Mouse (Mus musculus): ENCODE measurements at regions not wholly inside any gene's neighbourhood (a gene's known extent, or its start where the extent isn't known, plus 50 kb on each side); places are given as distances from the start of the nearest gene placed in this dataset.
"Not testable (repeated sequence)": the region's sequence is repeated elsewhere in the genome, so short reads cannot be mapped to it uniquely, and the experiment has no call there.

GRCm38 (mm10) chr5:81988069-81988468 is 968.1 kb downstream of the Adgrl3 start:
- Histone ChIP-seq H3K4me3 (ENCODE audit: low read length) (no peak overlapping the region), H3K4me1 (ENCODE audit: control insufficient read depth, insufficient read depth, low read length) (no peaks in the 10 kb centered on the region; the same call in 1 of the 2 replicates), H3K4me2 (ENCODE audit: low read depth, low read length) (no peak overlapping the region), H3K27ac (ENCODE audit: low read length) (no peak overlapping the region), H3K9me3 (ENCODE audit: control insufficient read depth, low read length) (no peaks in the 10 kb centered on the region), H3K36me3 (ENCODE audit: control insufficient read depth, insufficient read depth, low read length) (no peaks in the 10 kb centered on the region), H3K9ac (ENCODE audit: low read depth, low read length) (no peak overlapping the region), H3K27me3 (replicated peaks; ENCODE audit: control insufficient read depth, insufficient read depth, low read length) (no peaks in the 10 kb centered on the region)
- ATAC-seq: peak; percentile 70; the same call in 1 of the 2 replicates
- 47% methylated on average over 6 of the region's 6 CpGs for WGBS

DNA sequence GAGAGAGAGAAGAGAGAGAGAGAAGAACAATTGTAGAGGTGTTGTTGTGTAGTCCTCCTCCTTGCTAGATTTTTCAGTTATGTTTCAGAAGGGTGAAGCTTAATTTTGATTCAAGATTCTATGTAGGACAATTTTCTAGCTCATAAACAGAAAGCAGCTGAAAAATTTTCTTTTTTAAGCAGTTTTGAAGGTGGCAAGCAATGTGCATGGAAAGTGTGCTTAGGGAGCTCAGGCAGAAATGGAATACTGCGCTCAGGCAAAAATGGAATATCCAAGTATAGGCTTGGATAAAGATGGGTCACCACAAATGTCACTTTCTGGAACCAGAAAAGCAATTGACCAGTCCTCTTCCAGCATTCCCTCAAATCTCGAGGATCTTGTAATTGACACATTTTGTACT is 988.0 kb downstream of the Adgrl3 start:
- Histone ChIP-seq H3K4me3 (ENCODE audit: low read length) (no peak overlapping the region), H3K4me1 (ENCODE audit: control insufficient read depth, insufficient read depth, low read length) (no peaks in the 10 kb centered on the region), H3K27me3 (replicated peaks; ENCODE audit: control insufficient read depth, insufficient read depth, low read length) (no peaks in the 10 kb centered on the region), H3K27ac (ENCODE audit: low read length) (no peak overlapping the region), H3K9me3 (ENCODE audit: control insufficient read depth, low read length) (no peaks in the 10 kb centered on the region), H3K36me3 (ENCODE audit: control insufficient read depth, insufficient read depth, low read length) (no peaks in the 10 kb centered on the region), H3K4me2 (ENCODE audit: low read depth, low read length) (no peak overlapping the region), H3K9ac (ENCODE audit: low read depth, low read length) (no peak overlapping the region)
- ATAC-seq: no peak
- WGBS: 88% methylated on average over 2 of the region's 2 CpGs

GRCm38 (mm10) chr5:82024126-82024525 is 1004.2 kb downstream of the Adgrl3 start:
- WGBS: 53% methylated on average over 4 of the region's 4 CpGs
- Histone ChIP-seq H3K4me1 (ENCODE audit: control insufficient read depth, insufficient read depth, low read length) (no peaks in the 10 kb centered on the region), H3K27me3 (replicated peaks; ENCODE audit: control insufficient read depth, insufficient read depth, low read length) (no peaks in the 10 kb centered on the region), H3K27ac (ENCODE audit: low read length) (no peak overlapping the region), H3K4me2 (ENCODE audit: low read depth, low read length) (no peak overlapping the region), H3K9me3 (ENCODE audit: control insufficient read depth, low read length) (no peaks in the 10 kb centered on the region), H3K4me3 (ENCODE audit: low read length) (no peak overlapping the region), H3K36me3 (ENCODE audit: control insufficient read depth, insufficient read depth, low read length) (no peaks in the 10 kb centered on the region), H3K9ac (ENCODE audit: low read depth, low read length) (no peak overlapping the region)
- ATAC-seq: no peak

GRCm38 (mm10) chr5:82034776-82035175 is 1014.8 kb downstream of the Adgrl3 start:
- no peaks in the 10 kb centered on the region for H3K4me1 ChIP-seq (ENCODE audit: control insufficient read depth, insufficient read depth, low read length)
- ATAC-seq: no peak
- H3K27me3 ChIP-seq (replicated peaks; ENCODE audit: control insufficient read depth, insufficient read depth, low read length): no peaks in the 10 kb centered on the region
- no peaks in the 10 kb centered on the region for H3K36me3 ChIP-seq (ENCODE audit: control insufficient read depth, insufficient read depth, low read length)
- WGBS: 85% methylated on average over 7 of the region's 7 CpGs
- no peak overlapping the region for H3K9ac ChIP-seq (ENCODE audit: low read depth, low read length)
- H3K27ac ChIP-seq (ENCODE audit: low read length): no peak overlapping the region
- H3K4me2 ChIP-seq (ENCODE audit: low read depth, low read length): no peak overlapping the region
- H3K4me3 ChIP-seq (ENCODE audit: low read length): no peak overlapping the region
- H3K9me3 ChIP-seq (ENCODE audit: control insufficient read depth, low read length): no peaks in the 10 kb centered on the region

DNA sequence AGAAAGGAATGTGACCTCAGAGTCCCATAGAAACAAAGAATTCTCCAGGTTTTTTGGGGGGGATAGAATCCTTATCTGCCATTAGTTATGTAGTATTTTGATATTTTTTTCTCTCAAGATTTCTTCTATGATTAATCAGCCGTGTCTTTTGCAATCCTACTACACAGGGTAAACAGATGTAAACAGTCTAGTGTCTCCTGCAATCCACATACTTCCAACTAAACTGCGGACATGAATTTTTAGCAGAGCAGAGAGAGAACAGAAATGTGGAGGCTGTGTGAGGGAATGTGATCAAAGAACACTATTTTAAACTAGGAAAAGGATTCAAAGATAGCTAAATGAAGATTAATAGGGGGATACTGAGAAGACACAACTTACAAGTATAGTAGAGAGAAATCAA is 1026.2 kb downstream of the Adgrl3 start:
- Histone ChIP-seq H3K4me1 (ENCODE audit: control insufficient read depth, insufficient read depth, low read length) (no peaks in the 10 kb centered on the region), H3K4me2 (ENCODE audit: low read depth, low read length) (no peak overlapping the region), H3K27ac (ENCODE audit: low read length) (no peak overlapping the region), H3K36me3 (ENCODE audit: control insufficient read depth, insufficient read depth, low read length) (no peaks in the 10 kb centered on the region), H3K9me3 (ENCODE audit: control insufficient read depth, low read length) (no peaks in the 10 kb centered on the region), H3K4me3 (ENCODE audit: low read length) (no peak overlapping the region), H3K27me3 (replicated peaks; ENCODE audit: control insufficient read depth, insufficient read depth, low read length) (no peaks in the 10 kb centered on the region), H3K9ac (ENCODE audit: low read depth, low read length) (no peak overlapping the region)
- no peak for ATAC-seq
- 63% methylated on average over 2 of the region's 2 CpGs for WGBS

GRCm38 (mm10) chr5:82059108-82059838 is 1039.3 kb downstream of the Adgrl3 start:
- Histone ChIP-seq H3K4me3 (ENCODE audit: low read length) (no peak overlapping the region), H3K36me3 (ENCODE audit: control insufficient read depth, insufficient read depth, low read length) (no peaks in the 10 kb centered on the region), H3K9me3 (ENCODE audit: control insufficient read depth, low read length) (0 out of 2 replicates have a peak, but pooled peaks cover 3% of the 10 kb centered on the region), H3K27me3 (replicated peaks; ENCODE audit: control insufficient read depth, insufficient read depth, low read length) (no peaks in the 10 kb centered on the region), H3K27ac (ENCODE audit: low read length) (no peak overlapping the region), H3K9ac (ENCODE audit: low read depth, low read length) (no peak overlapping the region), H3K4me1 (ENCODE audit: control insufficient read depth, insufficient read depth, low read length) (no peaks in the 10 kb centered on the region), H3K4me2 (ENCODE audit: low read depth, low read length) (no peak overlapping the region)
- 80% methylated on average over 2 of the region's 2 CpGs for WGBS
- ATAC-seq: no peak

- 42% methylated on average over 1 of the region's 1 CpGs for WGBS
- H3K36me3 ChIP-seq (ENCODE audit: control insufficient read depth, insufficient read depth, low read length): no peaks in the 10 kb centered on the region
- no peak overlapping the region for H3K9ac ChIP-seq (ENCODE audit: low read depth, low read length)
- H3K4me2 ChIP-seq (ENCODE audit: low read depth, low read length): no peak overlapping the region
- H3K27ac ChIP-seq (ENCODE audit: low read length): no peak overlapping the region
- 0 out of 2 replicates have a peak, but pooled peaks cover 3% of the 10 kb centered on the region for H3K9me3 ChIP-seq (ENCODE audit: control insufficient read depth, low read length)
- H3K27me3 ChIP-seq (replicated peaks; ENCODE audit: control insufficient read depth, insufficient read depth, low read length): no peaks in the 10 kb centered on the region
- H3K4me3 ChIP-seq (ENCODE audit: low read length): no peak overlapping the region
- no peaks in the 10 kb centered on the region for H3K4me1 ChIP-seq (ENCODE audit: control insufficient read depth, insufficient read depth, low read length)
- ATAC-seq: no peak
Observed at GRCm38 (mm10) chr5:82060679-82061078, 1040.7 kb downstream of the Adgrl3 start.

DNA sequence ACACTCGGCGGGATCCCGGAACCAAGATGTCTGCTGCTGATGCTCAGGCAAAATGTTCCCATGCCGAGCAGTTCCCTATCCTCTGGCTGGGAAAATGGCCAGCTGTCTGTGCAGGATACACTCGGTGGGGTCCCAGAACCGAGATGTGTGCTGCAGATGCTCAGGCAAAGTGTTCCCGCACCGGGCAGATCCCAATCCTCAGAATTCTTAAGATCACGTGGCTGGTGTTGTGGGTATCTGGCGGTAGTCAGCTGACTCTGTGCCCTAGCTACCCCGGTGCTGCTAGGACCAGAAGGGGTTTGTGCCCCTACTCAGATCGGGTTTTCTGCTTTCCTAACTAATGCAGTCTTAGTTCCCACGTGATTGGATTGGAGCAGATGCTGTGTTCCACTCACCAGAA is 1049.3 kb downstream of the Adgrl3 start:
- not testable (repeated sequence) for H3K27ac ChIP-seq (ENCODE audit: low read length); H3K4me1 ChIP-seq (ENCODE audit: control insufficient read depth, insufficient read depth, low read length); ATAC-seq; H3K36me3 ChIP-seq (ENCODE audit: control insufficient read depth, insufficient read depth, low read length); H3K4me3 ChIP-seq (ENCODE audit: low read length); H3K4me2 ChIP-seq (ENCODE audit: low read depth, low read length); H3K9ac ChIP-seq (ENCODE audit: low read depth, low read length); H3K27me3 ChIP-seq (replicated peaks; ENCODE audit: control insufficient read depth, insufficient read depth, low read length); H3K9me3 ChIP-seq (ENCODE audit: control insufficient read depth, low read length)
- WGBS: 86% methylated on average over 13 of the region's 13 CpGs

DNA sequence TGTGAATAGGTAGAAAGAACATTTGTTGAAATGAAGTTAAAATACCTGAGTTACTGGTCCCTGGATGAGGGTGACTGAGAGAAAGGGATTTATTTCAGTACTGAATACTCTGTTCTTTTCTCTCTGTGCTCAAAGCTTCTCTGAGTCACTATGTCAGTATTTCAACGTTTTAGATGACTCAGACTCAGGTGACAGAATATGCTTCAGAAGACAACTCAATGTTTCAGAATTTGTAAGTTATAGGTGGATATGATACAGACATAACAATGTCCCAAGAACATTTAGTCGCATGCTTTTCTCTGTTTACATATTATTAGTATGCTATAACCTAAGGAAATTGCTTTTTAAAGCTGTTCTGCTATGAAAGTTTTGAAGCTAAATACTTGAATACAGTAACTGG is 1069.5 kb downstream of the Adgrl3 start:
- WGBS: 70% methylated on average over 2 of the region's 2 CpGs
- Histone ChIP-seq H3K9ac (ENCODE audit: low read depth, low read length) (no peak overlapping the region), H3K9me3 (ENCODE audit: control insufficient read depth, low read length) (no peaks in the 10 kb centered on the region), H3K27me3 (replicated peaks; ENCODE audit: control insufficient read depth, insufficient read depth, low read length) (no peaks in the 10 kb centered on the region), H3K4me2 (ENCODE audit: low read depth, low read length) (no peak overlapping the region), H3K4me1 (ENCODE audit: control insufficient read depth, insufficient read depth, low read length) (no peaks in the 10 kb centered on the region), H3K4me3 (ENCODE audit: low read length) (no peak overlapping the region), H3K27ac (ENCODE audit: low read length) (no peak overlapping the region), H3K36me3 (ENCODE audit: control insufficient read depth, insufficient read depth, low read length) (no peaks in the 10 kb centered on the region)
- no peak for ATAC-seq

Measured in intestine, embryonic 16.5 days (tissue).